Mouse (Mus musculus) myocyte (in vitro differentiated cells): Measurements from ENCODE around the gene Zfp385c.

Source experiments
- E2F4 ChIP-seq: IDR thresholded peaks from one replicate; pipeline ENCODE4 v1.6.1; 2011; ENCODE audit warnings: mild to moderate bottlenecking, control low read depth, moderate library complexity; ENCODE audit not compliant: insufficient read depth
- POLR2A ChIP-seq: IDR thresholded peaks from one replicate; pipeline ENCODE4 v1.6.1; 2011; ENCODE audit warnings: low read depth, mild to moderate bottlenecking, control low read depth, moderate library complexity; ENCODE audit not compliant: insufficient read length
- POLR2AphosphoS2 ChIP-seq: IDR thresholded peaks from one replicate; pipeline ENCODE4 v1.6.1; 2011; ENCODE audit warnings: low read depth, control low read depth; ENCODE audit not compliant: insufficient read length

GRCm38 (mm10) chr11:100713735-100714533, 21.7 kb upstream of the Zfp385c start, which contains the start of gene Hspb9:
- TF ChIP-seq POLR2A = no peak
- no peak for TF ChIP-seq E2F4
- no peak for TF ChIP-seq POLR2AphosphoS2
